Mouse (Mus musculus) gastrocnemius, adult 8-10 months (tissue): ENCODE measurements around the gene Mobp. TPM values are rescaled to one million over a fixed set of nuclear protein-coding genes. Genes with fewer than 3 reads are reported as not detected.
A peak's percentile ranks its signal among the peaks of the same experiment; 100 is the strongest.
"Not testable (repeated sequence)": the region's sequence is repeated elsewhere in the genome, so short reads cannot be mapped to it uniquely, and the experiment has no call there.

Experiments used
- DNase-seq, 2 experiments: peaks; one replicate each; pipeline ENCODE4 v3.0.0; 2022; ENCODE audit warnings: low spot score in 2 of 2
- total RNA-seq, 4 experiments: library from RNA; stranded (reverse); gene quantifications; 2 replicates each; pipeline ENCODE4 v1.2.4; 2022

Gene Mobp
- not detected for total RNA-seq

- DNase-seq, result no peak
These were observed at the start of gene Mobp for GRCm38 (mm10) chr9:120149222-120149828. Gene Mobp, plus strand, starts transcription at chr9:120149707.

DNA sequence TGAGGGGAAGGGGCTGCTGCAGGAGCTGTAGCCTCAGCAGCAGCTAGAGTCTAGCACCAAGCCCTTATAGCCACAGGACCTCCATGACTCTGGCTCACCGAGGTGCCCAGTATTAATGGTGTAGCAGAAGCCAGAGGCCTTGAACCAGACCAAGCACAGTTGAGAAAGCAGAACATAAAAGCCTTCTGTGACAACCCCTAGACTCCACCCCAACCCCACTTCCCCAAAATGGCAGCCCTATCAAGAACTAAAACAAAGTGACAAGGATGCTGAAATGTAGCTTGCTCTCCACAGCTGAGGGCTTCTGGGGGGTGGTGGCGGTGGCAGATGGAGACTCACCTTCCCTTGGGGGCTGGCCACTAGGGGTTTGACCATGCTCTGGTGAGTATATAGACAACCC lies 48.3 kb upstream of the Mobp start:
- DNase-seq, result no peak

- DNase-seq, result not testable (repeated sequence)
These were observed 40.6 kb upstream of the Mobp start for GRCm38 (mm10) chr9:120108953-120109352.

GRCm38 (mm10) chr9:120110211-120111018 lies 39.1 kb upstream of the Mobp start, which contains the start of gene Slc25a38:
Gene Slc25a38, plus strand, starts transcription at chr9:120110374.
- peak; percentile 94 for DNase-seq

DNA sequence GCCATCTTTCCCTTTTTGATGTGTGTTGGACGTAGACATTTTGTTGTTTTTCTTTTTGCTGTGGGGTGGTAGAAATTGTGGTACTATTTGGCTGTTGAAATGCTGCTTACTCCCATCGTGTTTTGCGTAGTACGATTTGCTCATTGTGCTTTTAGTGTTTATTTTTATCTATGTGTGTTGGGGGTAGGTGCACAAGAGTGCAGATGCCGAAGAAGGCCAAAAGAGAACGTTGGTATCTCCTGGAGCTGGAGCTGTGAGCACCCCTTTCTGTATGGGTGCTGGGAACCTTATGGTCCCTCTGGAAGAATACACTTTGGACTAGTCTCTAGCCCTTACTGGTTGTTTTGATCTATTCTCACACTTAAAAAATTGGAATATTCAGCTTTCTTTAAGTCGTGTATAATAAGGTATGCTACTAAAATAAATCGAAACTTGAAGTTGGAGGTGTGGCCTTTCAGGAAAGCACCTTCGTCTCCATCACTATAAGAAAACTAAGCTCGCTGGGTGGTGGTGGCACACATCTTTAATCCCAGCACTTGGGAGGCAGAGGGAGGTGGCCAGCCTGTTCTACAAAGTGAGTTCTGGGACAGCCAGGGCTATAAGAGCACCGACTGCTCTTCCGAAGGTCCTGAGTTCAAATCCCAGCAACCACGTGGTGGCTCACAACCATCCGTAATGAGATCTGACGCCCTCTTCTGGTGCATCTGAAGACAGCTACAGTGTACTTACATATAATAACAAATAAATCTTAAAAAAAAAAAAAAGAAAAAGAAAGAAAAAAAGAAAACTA lies 38.2 kb upstream of the Mobp start:
- DNase-seq, result no peak

GRCm38 (mm10) chr9:120112472-120112871 lies 37.0 kb upstream of the Mobp start:
- DNase-seq, result no peak

DNA sequence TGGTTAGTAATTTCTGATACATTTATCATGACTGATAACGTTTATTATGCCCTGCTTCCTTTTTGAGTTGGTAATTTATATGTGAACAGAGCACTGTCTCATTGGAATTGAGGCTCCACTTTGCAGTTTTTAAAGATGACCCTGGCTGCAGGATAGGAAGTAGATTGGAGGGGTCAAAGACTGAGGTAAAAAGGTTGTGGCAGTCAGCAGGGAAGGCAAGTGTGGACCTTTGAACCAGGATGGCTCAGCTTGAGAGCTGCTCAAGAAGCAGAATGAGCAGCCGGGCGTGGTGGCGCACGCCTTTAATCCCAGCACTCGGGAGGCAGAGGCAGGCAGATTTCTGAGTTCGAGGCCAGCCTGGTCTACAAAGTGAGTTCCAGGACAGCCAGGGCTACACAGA lies 36.1 kb upstream of the Mobp start:
- DNase-seq, result no peak

DNA sequence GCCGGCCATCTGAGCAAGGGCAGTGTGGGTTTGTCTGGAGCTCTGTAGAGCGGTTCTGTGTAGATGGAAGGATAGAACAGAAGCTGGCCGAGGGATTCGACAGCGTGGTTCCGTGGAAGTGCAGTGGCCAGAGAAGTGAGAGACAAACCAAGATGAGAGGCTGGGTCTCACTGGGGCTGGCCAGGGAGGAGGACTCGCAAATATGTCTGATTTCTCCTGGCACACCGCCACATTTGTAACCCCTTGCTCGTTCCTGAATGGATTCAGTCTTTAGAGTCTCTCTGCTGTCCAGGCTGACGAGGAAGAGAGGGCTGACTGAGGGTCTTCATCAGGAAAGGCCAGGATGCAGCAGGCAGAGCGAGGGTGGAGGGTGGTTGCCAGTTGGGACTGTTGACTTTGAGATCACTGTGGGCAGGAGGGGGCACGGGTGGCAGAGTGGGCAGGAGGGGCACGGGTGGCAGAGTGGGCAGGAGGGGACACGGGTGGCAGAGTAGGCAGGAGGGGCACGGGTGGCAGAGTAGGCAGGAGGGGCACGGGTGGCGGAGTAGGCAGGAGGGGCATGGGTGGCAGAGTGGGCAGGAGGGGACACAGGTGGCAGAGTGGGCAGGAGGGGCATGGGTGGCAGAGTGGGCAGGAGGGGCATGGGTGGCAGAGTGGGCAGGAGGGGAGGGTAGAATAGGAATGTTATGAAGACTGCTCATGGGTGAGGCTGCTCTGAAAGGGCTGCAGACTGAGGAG lies 35.3 kb upstream of the Mobp start:
- no peak for DNase-seq

DNA sequence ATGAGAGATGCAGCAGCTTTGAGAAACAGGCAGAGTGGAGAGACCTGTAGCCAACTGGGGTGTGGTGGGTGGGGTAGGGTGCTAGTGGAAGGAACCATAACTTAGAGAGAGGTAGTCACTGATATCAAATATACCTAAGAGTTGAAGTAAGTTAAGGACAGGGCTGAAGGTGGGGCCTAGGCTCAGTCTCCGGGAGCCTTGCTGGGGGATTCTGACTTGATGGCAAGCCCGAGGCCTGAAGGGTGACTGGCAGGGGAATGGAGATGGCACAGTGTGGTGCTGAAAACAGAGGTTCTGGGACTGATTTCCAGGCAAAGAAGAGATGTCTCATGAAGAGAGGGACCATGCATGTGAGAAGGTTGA lies 34.7 kb upstream of the Mobp start:
- DNase-seq, result no peak

DNA sequence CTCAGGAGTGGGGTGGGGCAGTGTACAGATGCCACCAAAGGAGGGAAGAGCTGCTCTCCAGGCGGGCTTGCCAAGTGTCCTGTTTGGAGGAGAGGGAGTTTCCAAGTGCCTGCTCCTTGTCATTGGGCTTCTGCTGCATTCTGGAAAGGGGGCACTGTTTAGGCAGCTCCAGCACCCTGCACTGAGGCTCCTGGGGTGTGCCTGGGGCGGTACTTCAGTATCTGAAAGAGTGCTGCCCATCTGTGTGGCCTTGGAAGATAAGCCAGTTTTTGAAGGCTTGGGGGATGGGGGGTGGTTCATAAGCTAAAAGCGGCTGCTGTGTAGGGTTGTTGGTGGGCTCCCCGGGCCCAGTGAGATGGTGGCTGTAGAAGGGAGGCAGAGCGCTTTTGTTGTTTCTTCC lies 33.9 kb upstream of the Mobp start:
- DNase-seq, result no peak

GRCm38 (mm10) chr9:120116184-120116624 lies 33.3 kb upstream of the Mobp start:
- no peak for DNase-seq

DNA sequence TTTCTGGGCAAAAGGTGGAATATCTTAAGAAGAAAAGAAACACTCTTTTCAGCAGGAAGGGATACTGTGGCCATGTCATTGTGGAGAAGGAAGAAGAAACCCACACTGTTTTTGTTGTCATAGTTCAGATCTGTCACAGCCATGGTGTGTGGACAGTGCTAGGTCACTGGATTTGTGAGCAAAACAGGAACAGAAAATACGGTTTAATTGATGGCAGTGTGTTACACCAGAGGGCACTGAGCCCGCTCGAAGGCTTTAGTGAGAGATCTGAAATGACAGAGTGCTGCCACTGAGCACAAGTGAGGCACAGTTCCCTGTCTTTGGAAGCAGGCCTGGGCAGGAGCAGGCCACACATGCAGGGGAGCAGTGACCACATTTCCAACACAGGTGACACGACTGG lies 31.3 kb upstream of the Mobp start:
- DNase-seq, result no peak

DNA sequence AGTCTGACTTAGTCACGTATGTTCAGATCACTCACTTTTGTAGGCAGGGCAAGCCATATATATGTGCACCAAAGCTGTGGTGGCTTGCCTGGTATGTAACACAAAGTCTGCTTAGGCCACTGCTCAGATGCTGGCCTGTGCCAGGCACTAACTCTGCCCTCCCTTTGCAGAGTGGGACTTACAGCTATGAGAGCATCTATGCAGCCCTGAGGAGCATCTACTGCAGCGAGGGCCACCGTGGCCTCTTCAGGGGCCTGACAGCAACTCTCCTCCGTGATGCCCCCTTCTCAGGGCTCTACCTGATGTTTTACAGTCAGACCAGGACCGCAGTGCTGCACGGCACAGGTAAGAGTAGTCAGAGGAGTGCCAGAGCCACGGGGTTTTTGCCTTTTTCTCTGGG lies 29.0 kb upstream of the Mobp start:
- no peak for DNase-seq

- DNase-seq, result no peak
These were observed 22.6 kb upstream of the Mobp start for GRCm38 (mm10) chr9:120126868-120127267.

DNA sequence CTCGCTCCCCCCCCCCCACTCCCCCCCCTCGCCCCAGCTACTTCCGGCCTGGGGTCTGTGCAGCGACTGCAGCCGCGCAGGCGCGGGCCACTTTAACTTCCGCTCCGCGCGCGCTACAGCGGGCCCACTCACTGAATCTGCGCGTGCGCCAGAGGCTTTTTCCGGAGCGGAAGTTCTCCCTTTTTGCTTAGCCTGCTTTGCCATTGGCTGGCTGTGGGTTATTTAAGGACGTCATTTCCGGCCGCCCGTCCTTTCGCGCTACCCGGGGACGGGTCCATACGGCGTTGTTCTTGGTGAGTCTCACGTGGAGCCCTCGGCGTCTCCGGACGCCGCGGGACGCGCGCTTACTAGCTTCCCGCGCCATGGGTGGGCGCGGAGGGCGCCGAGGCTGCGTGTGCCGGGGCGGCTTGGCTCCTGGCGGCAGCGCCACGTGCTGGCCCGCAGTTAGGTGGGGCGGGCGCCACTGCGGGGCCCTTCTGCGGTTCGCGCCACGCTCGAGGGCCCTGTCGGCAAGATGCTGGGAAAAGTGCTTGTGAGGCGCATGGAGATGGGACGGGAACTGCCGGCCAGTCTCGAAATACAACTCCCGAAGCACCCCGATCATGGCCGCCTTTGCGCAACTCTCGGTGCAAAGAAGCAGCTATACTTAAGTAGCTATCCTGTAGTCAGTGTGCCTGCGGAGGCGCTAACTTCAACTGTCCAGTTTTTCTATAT lies 21.8 kb upstream of the Mobp start, which contains the start of gene Rpsa:
Gene Rpsa, plus strand, starts transcription at position 152 of the 714 bp plus-strand sequence.
- peak; percentile 85 to 94 for DNase-seq

DNA sequence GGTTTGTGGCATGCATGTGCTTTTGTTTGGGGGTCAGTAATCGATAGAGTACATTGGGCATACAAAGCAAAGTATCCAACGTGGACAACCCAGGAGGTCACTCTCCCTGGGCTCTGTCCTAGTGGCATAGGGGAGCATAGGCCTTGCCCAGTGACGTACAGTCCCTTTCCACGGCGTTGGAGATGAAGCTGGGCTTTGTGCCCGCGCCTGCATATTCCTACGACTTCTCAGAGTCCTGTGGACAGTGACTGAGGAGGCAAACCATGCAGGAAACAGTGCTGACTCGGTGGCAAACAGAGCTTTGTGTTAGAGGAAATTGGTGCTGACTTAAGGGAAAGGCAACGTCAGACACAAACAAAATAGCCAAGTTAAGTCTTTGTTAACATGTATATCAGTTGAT lies 20.2 kb upstream of the Mobp start:
- no peak for DNase-seq

- DNase-seq, result no peak
These were observed 17.7 kb upstream of the Mobp start for GRCm38 (mm10) chr9:120131784-120132288.

DNA sequence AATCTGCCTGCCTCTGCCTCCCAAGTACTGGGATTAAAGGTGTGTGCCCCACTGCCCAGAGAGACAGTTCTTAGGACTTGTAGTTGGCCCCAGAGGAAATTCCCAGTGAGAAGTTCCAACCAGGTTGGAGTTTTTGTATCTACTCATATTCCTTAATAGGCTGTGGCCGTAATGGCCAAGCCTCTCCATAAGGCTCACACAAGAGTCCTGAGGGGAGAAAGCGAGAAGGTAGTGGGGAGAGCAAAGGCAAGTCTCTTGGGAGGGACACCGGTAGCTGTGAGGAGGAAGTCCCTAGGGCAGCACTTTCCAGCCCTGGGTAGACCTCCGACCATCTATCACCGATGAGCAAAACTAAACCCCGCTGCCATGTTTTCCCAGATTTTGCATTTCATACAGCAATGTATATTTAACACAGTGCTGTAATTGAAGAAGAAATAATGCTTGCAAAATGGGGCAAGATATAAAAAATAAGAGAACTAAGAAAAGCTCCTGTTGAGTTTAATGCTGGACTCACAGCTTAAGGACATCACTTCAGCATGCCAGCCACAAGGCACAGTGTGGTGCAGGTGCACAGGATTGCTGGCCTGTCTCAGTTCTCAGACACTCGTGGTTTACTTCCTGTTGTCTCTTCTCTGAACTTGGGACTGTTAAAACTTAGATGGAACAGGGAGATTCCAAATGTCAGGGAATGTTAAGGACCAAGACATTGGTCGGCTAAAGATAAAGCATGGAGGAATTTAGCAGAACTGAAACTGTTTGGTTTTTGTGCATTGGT lies 16.3 kb upstream of the Mobp start:
- DNase-seq, result no peak

- DNase-seq, result no peak
These were observed 15.6 kb upstream of the Mobp start for GRCm38 (mm10) chr9:120133755-120134475.
